Mouse (Mus musculus): ENCODE data around the gene Nwd2. TPM values are rescaled to one million over a fixed set of nuclear protein-coding genes. Genes with fewer than 3 reads are reported as not detected.

The Nwd2 gene
- under 1 TPM in 1 of 2 experiments, not detected in 1; 0.17 TPM for polyA plus RNA-seq (2017; shearing (Covaris generic))

DNA sequence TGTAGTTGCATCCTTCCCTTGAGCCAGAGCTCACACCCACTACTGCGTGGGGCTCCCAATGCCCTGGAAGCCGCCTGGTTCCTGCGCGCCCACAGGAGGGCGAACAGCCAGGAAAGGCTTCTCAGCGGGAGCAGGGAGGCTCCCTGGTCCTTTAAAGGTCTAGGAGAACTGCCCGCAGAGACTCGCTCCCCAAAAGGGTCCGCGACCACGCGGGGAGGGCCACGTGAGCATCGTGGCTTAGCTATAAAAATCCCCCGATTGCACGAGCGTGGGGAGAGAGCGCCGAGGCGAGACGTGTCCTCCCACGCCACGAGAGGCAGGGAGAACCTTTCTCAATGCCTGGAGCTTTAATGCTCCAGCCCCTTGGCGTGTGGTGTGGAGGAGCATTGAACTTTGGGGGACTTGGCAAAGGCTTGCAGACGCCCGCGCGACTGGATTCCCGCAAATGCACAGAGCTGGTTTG is at the start of gene Nwd2:
Gene Nwd2, plus strand, starts transcription at position 33 of the 463 bp plus-strand sequence.
- no peak for ATAC-seq

- ATAC-seq = no peak
These were observed 41.5 kb upstream of the Nwd2 start for GRCm38 (mm10) chr5:63607447-63607846.

- no peak for ATAC-seq
These were observed 31.9 kb upstream of the Nwd2 start for GRCm38 (mm10) chr5:63616792-63617668.

DNA sequence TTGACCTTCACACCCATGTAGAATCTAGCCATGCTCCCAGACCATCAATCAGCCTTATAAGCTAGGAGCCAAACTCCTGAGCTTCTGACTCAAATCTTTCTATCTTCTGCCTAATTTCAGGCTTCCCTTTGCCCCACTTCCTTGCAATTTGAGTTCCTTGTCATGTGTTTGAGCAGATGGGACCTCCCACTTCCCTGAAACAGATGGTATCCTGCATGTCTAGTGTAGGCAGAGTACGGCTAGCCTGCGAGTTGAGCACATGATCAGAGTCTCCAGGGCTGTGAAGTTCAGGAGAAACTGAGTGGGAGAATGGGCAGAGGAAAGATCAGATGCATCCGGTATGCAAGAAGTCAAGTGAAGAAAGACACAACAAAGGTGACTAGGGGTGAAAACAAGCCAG is 24.8 kb upstream of the Nwd2 start:
- no peak for ATAC-seq

DNA sequence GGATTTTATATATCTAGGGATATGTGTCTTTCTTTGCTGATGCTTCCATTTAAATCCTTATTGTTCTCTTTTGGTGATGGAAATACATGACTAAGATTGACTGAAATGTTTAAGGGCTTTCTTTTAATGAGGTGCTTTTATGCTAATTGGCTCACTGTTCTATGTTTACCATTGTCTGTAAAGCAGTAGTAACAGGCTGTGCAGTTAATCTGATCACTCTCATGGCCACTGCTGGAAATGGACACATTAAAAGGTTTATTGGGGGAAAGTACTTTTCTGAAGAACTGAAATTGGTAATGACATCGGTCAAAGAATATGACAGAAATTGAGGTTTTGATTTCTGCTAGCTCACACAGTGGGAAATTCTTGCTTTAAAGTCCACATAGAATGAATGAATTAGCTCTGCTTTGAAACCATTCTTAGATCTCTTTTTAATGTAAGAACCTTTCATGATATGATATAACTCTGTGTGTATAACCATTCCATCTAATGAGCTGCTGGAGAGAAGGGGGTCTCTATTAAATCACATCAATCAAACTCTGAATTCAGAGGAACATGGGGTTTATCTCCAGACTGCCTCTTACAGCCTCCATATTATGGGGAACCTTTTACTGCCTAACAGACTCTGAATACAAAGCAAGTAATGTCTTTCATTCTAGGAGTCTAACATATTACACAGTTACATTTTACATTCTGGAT is 20.9 kb upstream of the Nwd2 start:
- ATAC-seq = no peak

- no peak for ATAC-seq
These were observed 20.4 kb upstream of the Nwd2 start for GRCm38 (mm10) chr5:63628531-63628871.

GRCm38 (mm10) chr5:63634636-63635035 is 14.3 kb upstream of the Nwd2 start:
- no peak for ATAC-seq

DNA sequence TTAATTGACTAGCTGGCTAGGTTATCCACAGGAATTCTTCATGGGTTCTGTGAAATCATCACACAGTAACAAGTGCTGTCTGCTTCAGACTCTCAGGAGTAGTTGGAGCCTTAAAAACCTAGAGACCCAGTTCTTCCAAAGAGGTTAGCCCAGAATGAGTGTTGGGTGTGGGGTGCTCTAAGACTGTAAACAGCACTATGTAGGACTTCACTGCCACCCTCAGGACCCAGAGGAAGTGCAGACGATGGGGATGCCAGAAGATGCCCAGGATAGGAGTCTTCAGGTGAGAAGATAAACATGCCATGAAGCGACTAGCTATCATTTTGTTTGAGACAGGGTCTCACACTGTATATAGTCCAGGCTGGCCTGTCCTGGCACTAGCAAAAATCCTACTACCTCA is 715 bp upstream of the Nwd2 start:
- no peak for ATAC-seq

DNA sequence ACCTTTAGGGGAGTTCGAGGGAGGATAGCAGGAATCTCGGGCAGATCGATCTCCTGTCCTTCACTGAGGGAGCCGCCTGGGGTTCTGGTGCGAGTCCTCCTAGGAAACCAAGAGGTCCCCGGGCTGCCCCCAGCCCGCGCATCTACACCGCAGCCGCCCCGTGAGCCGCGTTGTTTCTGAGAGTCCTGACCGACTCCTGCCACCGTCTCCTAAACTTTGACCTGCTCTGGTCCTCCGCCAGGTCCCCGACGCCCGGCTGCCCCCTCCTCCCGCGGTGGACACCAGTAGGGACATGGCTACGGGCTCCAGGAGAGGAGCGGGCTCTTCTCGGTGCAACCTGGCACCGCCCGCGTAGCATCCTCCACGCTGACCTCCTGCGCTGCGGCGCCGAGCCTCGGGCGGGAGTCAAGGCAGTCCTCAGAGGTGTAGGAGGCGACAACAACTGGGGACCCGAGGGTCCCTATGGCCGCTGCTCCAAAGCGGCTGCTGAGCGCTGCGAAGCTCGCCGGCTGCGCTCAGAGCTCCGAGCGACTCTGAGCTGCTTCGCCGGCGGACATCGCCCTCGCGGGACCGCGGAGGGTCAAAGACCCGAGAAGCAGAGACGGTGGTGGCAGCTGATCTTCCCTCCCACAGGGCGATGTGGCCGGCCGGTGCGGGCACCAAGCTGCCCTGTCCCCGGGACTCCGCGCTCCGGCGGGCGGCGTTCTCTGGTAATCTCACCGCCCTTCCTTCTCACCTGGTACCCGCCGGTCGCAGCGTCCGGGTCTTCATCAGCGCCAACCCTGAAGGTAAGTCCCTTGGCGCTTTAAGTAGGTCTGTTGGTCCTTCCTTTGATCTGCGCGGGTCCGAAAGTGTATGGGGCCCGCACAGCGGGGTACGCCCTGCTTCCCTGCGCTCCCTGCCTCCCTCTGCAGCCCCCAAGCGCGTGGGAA is 897 bp downstream of the Nwd2 start:
- ATAC-seq = no peak

DNA sequence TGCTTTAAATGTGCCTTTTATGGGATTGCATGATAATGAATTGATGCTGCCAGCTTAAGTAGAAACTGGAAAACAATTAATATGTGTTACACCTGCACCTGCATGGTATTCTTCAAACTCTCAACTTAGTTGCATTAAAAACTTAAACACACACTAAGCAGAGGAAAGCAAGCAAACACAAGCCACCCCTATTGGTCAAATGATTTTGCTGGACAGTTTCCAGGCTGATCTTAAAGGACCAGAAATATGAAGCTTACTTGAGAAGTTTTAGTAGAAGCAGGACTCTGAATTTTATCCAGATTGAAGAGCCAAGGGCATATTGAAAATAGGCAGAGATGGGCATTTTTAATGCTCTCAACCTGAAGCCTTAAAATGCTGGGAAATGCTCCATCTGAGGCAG is 2.9 kb downstream of the Nwd2 start:
- ATAC-seq = no peak

GRCm38 (mm10) chr5:63652705-63653104 is 3.8 kb downstream of the Nwd2 start:
- no peak for ATAC-seq

GRCm38 (mm10) chr5:63666884-63667283 is 18.0 kb downstream of the Nwd2 start:
- ATAC-seq = no peak

- no peak for ATAC-seq
These were observed 27.0 kb downstream of the Nwd2 start for GRCm38 (mm10) chr5:63675934-63676333.

DNA sequence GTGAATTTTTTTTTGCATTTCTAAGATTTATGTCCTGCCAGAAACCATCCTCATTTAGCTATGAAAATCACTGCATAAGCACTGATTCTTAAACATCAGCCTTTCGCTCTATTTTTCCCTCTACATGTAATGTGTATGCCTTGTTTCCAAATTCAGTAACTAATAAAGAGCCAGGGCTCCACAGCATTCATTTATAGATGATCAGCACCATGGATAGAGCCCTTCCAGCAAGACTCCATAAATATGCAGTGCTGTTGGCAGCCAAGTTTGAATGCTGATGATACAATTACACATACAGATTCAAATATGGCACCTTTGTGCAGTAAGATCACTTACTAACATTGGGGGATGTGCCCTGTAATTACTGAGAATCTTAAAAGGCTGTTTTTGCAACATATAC is 40.2 kb downstream of the Nwd2 start:
- ATAC-seq = no peak

DNA sequence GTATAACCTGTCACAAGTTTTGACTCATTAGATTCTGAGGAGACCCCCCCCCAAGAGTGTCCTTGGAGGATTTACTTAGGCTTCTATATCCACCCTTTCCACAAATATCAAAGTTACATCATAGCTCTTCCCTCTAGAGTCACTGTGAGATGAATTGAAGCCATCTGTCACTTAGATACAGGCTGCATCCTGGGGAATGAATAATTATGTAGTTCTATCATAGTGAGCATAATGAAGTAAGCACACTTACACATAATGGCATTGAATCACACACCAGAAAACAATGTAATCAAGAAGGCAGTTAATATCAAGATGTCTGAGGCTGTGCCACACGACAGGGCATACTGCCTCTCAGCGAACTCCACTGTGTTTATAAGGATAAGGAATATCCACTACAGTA is 47.9 kb downstream of the Nwd2 start:
- ATAC-seq = no peak

DNA sequence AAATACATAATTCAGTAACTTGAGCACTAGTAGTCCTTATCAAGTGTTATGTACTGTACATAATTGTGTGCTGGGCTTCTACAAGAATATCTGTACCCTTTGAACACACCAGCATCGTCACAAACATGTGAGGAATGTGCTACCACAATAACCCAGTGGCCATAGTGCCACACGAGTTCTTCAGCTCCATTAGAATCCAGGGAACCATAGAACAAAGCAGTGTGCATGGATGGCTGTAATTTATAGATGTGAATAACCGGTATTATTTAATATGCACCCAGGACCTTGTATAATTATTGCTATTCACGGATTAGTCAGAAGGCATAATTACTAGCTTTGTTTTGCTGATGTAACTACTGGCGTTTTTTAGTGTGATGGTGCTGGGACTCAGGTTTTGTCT is 48.3 kb downstream of the Nwd2 start:
- no peak for ATAC-seq

GRCm38 (mm10) chr5:63728955-63729354 is 80.1 kb downstream of the Nwd2 start:
- ATAC-seq = no peak

DNA sequence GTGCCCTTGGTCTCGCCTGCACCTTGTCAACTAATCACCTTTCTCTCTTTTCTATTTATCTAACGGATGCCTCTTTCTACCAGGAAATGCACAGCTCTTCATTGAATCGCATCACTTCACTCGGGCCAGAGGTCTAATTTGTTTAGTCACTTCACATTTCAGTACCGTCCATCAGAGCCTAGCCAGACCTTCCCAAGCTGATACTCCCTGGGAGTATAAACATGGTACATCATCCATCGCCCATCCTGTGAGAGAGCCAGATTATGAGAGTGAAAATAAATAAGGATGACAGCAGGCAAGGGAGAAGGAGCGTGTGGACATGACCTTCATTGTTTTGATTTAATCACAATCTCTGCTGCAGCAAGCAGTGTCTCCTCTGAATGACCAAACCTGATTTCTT is 86.6 kb downstream of the Nwd2 start:
- ATAC-seq = no peak

GRCm38 (mm10) chr5:63743426-63743825 is 94.5 kb downstream of the Nwd2 start:
- no peak for ATAC-seq

GRCm38 (mm10) chr5:63748299-63748698 is 99.4 kb downstream of the Nwd2 start:
- ATAC-seq = no peak

- no peak for ATAC-seq
These were observed 99.9 kb downstream of the Nwd2 start for GRCm38 (mm10) chr5:63748759-63749158.

GRCm38 (mm10) chr5:63755092-63755761 is 106.3 kb downstream of the Nwd2 start:
- peak; percentile 23 for ATAC-seq

All from activated CD4-positive, CD25-positive, alpha-beta regulatory T cell, adult 4 months (primary cell).